ENCODE assay signal across 9 mouse cellular contexts in genomic region chr6:114861591-114861990, GRCm38 (mm10).
A peak's percentile ranks its signal among the peaks of the same experiment; 100 is the strongest.
DNase-seq lines count a peak whose midpoint lies in the region; ATAC-seq and TF ChIP-seq lines count a peak whose summit lies in the region.
"Had no signal": no experiment of that assay in that cellular context is flagged by ENCODE, and none has a peak within 500 bp of the region (broad histone marks: within the 10 kb centered on the region; RNA-seq: fewer than 3 reads in every experiment).

No protein-coding gene starts in this region.

- no peak overlapping the region for H3K9ac ChIP-seq in intestine, embryonic 16.5 days (ENCODE audit: low read depth, low read length)

- ATAC-seq in frontal cortex, adult (ENCODE audit: low TSS enrichment), result peak; percentile 13; the same call in 1 of the 2 replicates
- ATAC-seq in intestine, embryonic 16.5 days, result no peak
- ATAC-seq in megakaryocyte, adult 5-6 weeks (ENCODE audit: poor library complexity, severe bottlenecking), result no peak

- H3K36me3 ChIP-seq in intestine, embryonic 16.5 days (ENCODE audit: control insufficient read depth, insufficient read depth, low read length), result peaks cover 21% of the 10 kb centered on the region

- no peaks in the 10 kb centered on the region for H3K9me3 ChIP-seq in intestine, embryonic 16.5 days (ENCODE audit: control insufficient read depth, low read length)

- H3K4me1 ChIP-seq in intestine, embryonic 16.5 days (ENCODE audit: control insufficient read depth, insufficient read depth, low read length), result peaks cover 16% of the 10 kb centered on the region

- WGBS in intestine, embryonic 16.5 days, result 81% methylated on average over 9 of the region's 9 CpGs

- H3K27me3 ChIP-seq in intestine, embryonic 16.5 days (replicated peaks; ENCODE audit: control insufficient read depth, insufficient read depth, low read length), result no peaks in the 10 kb centered on the region

- DNase-seq in frontal cortex, adult 2 months (ENCODE audit: extremely low spot score in 1 of 2, low spot score in 1 of 2), result no peak
- DNase-seq in left cerebral cortex, adult 2 months (ENCODE audit: extremely low spot score in 1 of 2, low spot score in 2 of 2), result no peak
- no peak for DNase-seq in left cerebral cortex, adult 18-20 months (ENCODE audit: low spot score in 2 of 2)
- peak; percentile 81 for DNase-seq in cerebellum, adult 9-11 months
- DNase-seq in thymus, postnatal 14 days, result no peak
- DNase-seq: thymus, adult 2 months had no signal

- TF ChIP-seq CTCF in left cerebral cortex, adult 2 months (IDR thresholded peaks at IDR 0.05), result no peak

- no peak overlapping the region for H3K4me3 ChIP-seq in left cerebral cortex, adult 2 months
- H3K4me3 ChIP-seq in intestine, embryonic 16.5 days (ENCODE audit: low read length), result no peak overlapping the region

- peak overlapping the region; percentile 75 for H3K27ac ChIP-seq in left cerebral cortex, adult 2 months
- H3K27ac ChIP-seq in intestine, embryonic 16.5 days (ENCODE audit: low read length), result peak overlapping the region; percentile 51

- intact Hi-C loops in left cerebral cortex, adult 2 months (cut with DNase I), result no loop called here

- no peak overlapping the region for H3K4me2 ChIP-seq in intestine, embryonic 16.5 days (ENCODE audit: low read depth, low read length)
